Mouse (Mus musculus) midbrain, embryonic 16.5 days (tissue): Measurements from ENCODE around the gene Arl4d. TPM values are rescaled to one million over a fixed set of nuclear protein-coding genes. Genes with fewer than 3 reads are reported as not detected.

Source experiments
- ATAC-seq: fragments of 200-750 bp; cut with Nextera tagmentation; 2 replicates; pipeline ENCODE4 v1.8.0; 2017; ENCODE audit warnings: moderate TSS enrichment
- H3K27ac ChIP-seq: fragments of 300-500 bp; sonication (generic); 2 replicates; pipeline ENCODE4 v1.5.1; 2014; ENCODE audit warnings: mild to moderate bottlenecking, low read length, mixed read lengths
- H3K27me3 ChIP-seq: fragments of 300-500 bp; sonication (generic); 2 replicates; pipeline ENCODE4 v1.6.1; 2014; ENCODE audit warnings: low read depth, low read length, mixed read lengths; ENCODE audit not compliant: control insufficient read depth, insufficient read depth
- H3K36me3 ChIP-seq: fragments of 300-500 bp; sonication (generic); 2 replicates; pipeline ENCODE4 v1.6.1; 2014; ENCODE audit warnings: mild to moderate bottlenecking, low read length, moderate library complexity, mixed read lengths; ENCODE audit not compliant: control insufficient read depth, insufficient read depth
- H3K4me1 ChIP-seq: fragments of 300-500 bp; sonication (generic); 2 replicates; pipeline ENCODE4 v1.6.1; 2014; ENCODE audit warnings: mild to moderate bottlenecking, low read length, mixed read lengths; ENCODE audit not compliant: control insufficient read depth, insufficient read depth
- H3K4me2 ChIP-seq: fragments of 300-500 bp; sonication (generic); 2 replicates; pipeline ENCODE4 v1.6.1; 2014; ENCODE audit warnings: mild to moderate bottlenecking, low read length, mixed read lengths
- H3K4me3 ChIP-seq: fragments of 300-500 bp; sonication (generic); 2 replicates; pipeline ENCODE4 v1.5.1; 2014; ENCODE audit warnings: low read depth, mild to moderate bottlenecking, low read length, moderate library complexity, mixed read lengths
- H3K9ac ChIP-seq: fragments of 300-500 bp; sonication (generic); 2 replicates; pipeline ENCODE4 v1.6.1; 2014; ENCODE audit warnings: low read depth, low read length, mixed read lengths
- H3K9me3 ChIP-seq: fragments of 300-500 bp; sonication (generic); replicated peaks from 2 replicates; pipeline ENCODE4 v1.6.1; 2014; ENCODE audit warnings: mild to moderate bottlenecking, low read length, mixed read lengths; ENCODE audit not compliant: control insufficient read depth, poor library complexity, severe bottlenecking
- WGBS: fragments of 180-500 bp; shearing (Covaris S2); extraction: QIAGEN DNeasy Blood & Tissue Kit; methylation state at CpG from one replicate; pipeline ENCODE4 v1.1.7; 2014; 5-methylcytosine and 5-hydroxymethylcytosine counted together
- polyA plus RNA-seq: library from polyadenylated mRNA; unstranded; fragments of >200 nt; fragmentation: Nextera tagmentation; extraction: Ambion mirVana; gene quantifications from 2 replicates; pipeline ENCODE4 v1.2.1, GENCODE M21; 2015

Gene Arl4d
- polyA plus RNA-seq, 1 experiment from 2014 or later: 6.8 TPM

GRCm38 (mm10) chr11:101699991-101700390 is 34.6 kb downstream of the Arl4d start:
- Histone ChIP-seq H3K27ac (no peak overlapping the region), H3K4me2 (no peak overlapping the region), H3K9ac (no peak overlapping the region), H3K4me3 (no peak overlapping the region), H3K36me3 (no peaks in the 10 kb centered on the region), H3K27me3 (no peaks in the 10 kb centered on the region), H3K9me3 (no peaks in the 10 kb centered on the region), H3K4me1 (peaks cover 10% of the 10 kb centered on the region)
- ATAC-seq: no peak
- 65% methylated on average over 7 of the region's 7 CpGs for WGBS

DNA sequence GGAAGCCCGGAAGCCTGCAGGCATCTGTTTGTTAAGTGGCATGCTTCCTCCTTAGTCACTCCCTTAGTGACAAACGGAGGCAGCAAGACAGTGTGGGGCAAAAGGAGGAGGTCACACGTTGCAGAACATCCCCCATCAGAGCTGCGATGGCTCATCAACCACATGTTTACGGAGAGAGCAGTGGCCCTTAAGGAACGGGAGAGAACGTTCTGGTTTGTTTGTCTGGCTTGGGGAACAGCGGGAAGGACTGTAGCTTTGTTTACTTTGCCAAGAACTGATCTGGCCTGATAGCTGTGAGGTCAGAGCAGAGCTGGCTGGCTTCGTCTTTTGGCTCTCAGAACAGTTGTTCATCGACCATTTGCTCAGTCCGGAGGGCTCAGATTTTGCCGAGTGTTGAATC is 35.1 kb downstream of the Arl4d start:
- Histone ChIP-seq H3K9me3 (no peaks in the 10 kb centered on the region), H3K36me3 (no peaks in the 10 kb centered on the region), H3K9ac (no peak overlapping the region), H3K27ac (no peak overlapping the region), H3K4me1 (peaks cover 10% of the 10 kb centered on the region), H3K27me3 (no peaks in the 10 kb centered on the region), H3K4me2 (no peak overlapping the region), H3K4me3 (no peak overlapping the region)
- ATAC-seq: no peak
- WGBS: 63% methylated on average over 12 of the region's 12 CpGs

DNA sequence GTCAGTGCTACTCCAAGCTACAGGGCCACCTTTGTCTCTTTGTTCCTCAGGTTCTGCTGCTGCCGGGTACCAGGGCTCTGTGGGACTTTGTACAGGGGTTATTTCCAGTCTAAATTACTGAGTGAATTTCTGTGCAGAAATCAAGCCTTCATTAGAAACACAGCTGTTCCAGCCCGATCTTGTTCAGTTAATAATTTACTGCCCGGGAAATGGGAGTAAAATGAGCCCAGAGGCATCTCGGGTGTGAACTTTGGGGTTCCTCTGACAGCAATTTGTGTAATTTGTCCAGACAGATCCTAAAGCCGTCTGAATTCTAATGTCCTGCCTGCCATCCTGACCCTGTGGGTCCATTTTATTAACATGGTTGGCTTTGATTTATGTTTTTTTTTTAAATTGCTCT is 38.7 kb downstream of the Arl4d start:
- no peak overlapping the region for H3K4me2 ChIP-seq

GRCm38 (mm10) chr11:101706764-101707448 is 41.6 kb downstream of the Arl4d start:
- no peak overlapping the region for H3K9ac ChIP-seq
- no peak overlapping the region for H3K27ac ChIP-seq
- H3K36me3 ChIP-seq: no peaks in the 10 kb centered on the region
- 81% methylated on average over 10 of the region's 10 CpGs for WGBS
- no peaks in the 10 kb centered on the region for H3K27me3 ChIP-seq
- H3K4me2 ChIP-seq: no peak overlapping the region
- ATAC-seq: no peak
- no peaks in the 10 kb centered on the region for H3K4me1 ChIP-seq
- H3K4me3 ChIP-seq: no peak overlapping the region
- no peaks in the 10 kb centered on the region for H3K9me3 ChIP-seq

More for the DNA sequence above, 38.7 kb downstream of the Arl4d start:
- Histone ChIP-seq H3K27me3 (no peaks in the 10 kb centered on the region), H3K9ac (no peak overlapping the region), H3K36me3 (no peaks in the 10 kb centered on the region), H3K27ac (no peak overlapping the region), H3K4me1 (no peaks in the 10 kb centered on the region), H3K9me3 (no peaks in the 10 kb centered on the region), H3K4me3 (no peak overlapping the region)
- 56% methylated on average over 5 of the region's 5 CpGs for WGBS
- no peak for ATAC-seq

GRCm38 (mm10) chr11:101708482-101708881 is 43.1 kb downstream of the Arl4d start:
- WGBS: 74% methylated on average over 5 of the region's 5 CpGs
- Histone ChIP-seq H3K27me3 (no peaks in the 10 kb centered on the region), H3K27ac (no peak overlapping the region), H3K9me3 (no peaks in the 10 kb centered on the region), H3K36me3 (no peaks in the 10 kb centered on the region), H3K4me2 (no peak overlapping the region), H3K4me3 (no peak overlapping the region), H3K4me1 (no peaks in the 10 kb centered on the region), H3K9ac (no peak overlapping the region)
- ATAC-seq: no peak

- no peaks in the 10 kb centered on the region for H3K27me3 ChIP-seq
- no peaks in the 10 kb centered on the region for H3K36me3 ChIP-seq
- H3K4me1 ChIP-seq: no peaks in the 10 kb centered on the region
- no peak overlapping the region for H3K27ac ChIP-seq
- H3K9ac ChIP-seq: no peak overlapping the region
- H3K9me3 ChIP-seq: no peaks in the 10 kb centered on the region
- 88% methylated on average over 9 of the region's 9 CpGs for WGBS
- no peak overlapping the region for H3K4me3 ChIP-seq
- H3K4me2 ChIP-seq: no peak overlapping the region
- no peak for ATAC-seq
Observed at GRCm38 (mm10) chr11:101712811-101713210, 47.5 kb downstream of the Arl4d start.

DNA sequence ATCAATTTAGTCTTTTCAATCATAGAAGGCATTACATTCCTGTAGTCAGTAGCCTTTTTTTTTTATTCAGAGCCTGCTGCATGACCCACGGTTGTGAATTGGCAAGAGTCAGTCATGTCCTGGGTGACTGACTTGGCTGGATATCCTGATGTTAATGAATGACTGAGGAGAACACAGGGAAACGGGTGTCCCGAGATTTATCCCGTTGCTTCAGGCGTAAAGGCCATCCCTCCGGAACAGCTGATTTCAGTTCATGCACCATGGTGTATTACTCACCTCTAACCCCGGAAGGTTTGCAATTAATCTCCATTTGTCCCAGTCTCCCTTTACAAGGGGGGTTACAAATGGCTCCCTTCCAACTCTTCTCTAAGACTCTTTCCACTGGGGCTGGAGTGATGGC is 48.7 kb downstream of the Arl4d start:
- WGBS: 56% methylated on average over 7 of the region's 7 CpGs
- Histone ChIP-seq H3K4me3 (no peak overlapping the region), H3K9me3 (no peaks in the 10 kb centered on the region), H3K27ac (no peak overlapping the region), H3K4me1 (peaks cover 3% of the 10 kb centered on the region; the same call in 1 of the 2 replicates), H3K27me3 (no peaks in the 10 kb centered on the region), H3K4me2 (no peak overlapping the region), H3K36me3 (no peaks in the 10 kb centered on the region), H3K9ac (no peak overlapping the region)
- ATAC-seq: no peak

Other genes starting within 250 kb of the Arl4d start
- 96.2 and 98.2 TPM in 2 replicates for gene Aarsd1, start 247.9 kb upstream of the Arl4d start, polyA plus RNA-seq
- 7.0 and 7.9 TPM in 2 replicates for gene Gm27029, start 240.7 kb upstream of the Arl4d start, polyA plus RNA-seq
- gene Rundc1, start 240.5 kb upstream of the Arl4d start, polyA plus RNA-seq: 32.1 and 32.6 TPM in 2 replicates
- 3.0 and 3.1 TPM in 2 replicates for gene Ptges3l, start 240.2 kb upstream of the Arl4d start, polyA plus RNA-seq
- 185 and 220 TPM in 2 replicates for gene Rpl27, start 223.2 kb upstream of the Arl4d start, polyA plus RNA-seq
- gene Ifi35, start 217.1 kb upstream of the Arl4d start, polyA plus RNA-seq: 2.5 and 3.1 TPM in 2 replicates
- 67.7 and 76.5 TPM in 2 replicates for gene Rnd2, start 200.5 kb upstream of the Arl4d start, polyA plus RNA-seq
- 134 and 145 TPM in 2 replicates for gene Vat1, start 199.3 kb upstream of the Arl4d start, polyA plus RNA-seq
- gene Brca1, start 113.6 kb upstream of the Arl4d start, polyA plus RNA-seq: 1.9 TPM in 2 replicates
- 98.4 and 108 TPM in 2 replicates for gene Nbr1, start 113.4 kb upstream of the Arl4d start, polyA plus RNA-seq
- gene Tmem106a, start 83.3 kb upstream of the Arl4d start, polyA plus RNA-seq: 2.2 and 3.2 TPM in 2 replicates
- gene Gm11634, start 66.3 kb upstream of the Arl4d start, polyA plus RNA-seq: not detected in 2 replicates
- 10.6 and 10.7 TPM in 2 replicates for gene Rdm1, start 38.3 kb upstream of the Arl4d start, polyA plus RNA-seq
- gene Dhx8, start 67.4 kb downstream of the Arl4d start, polyA plus RNA-seq: 32.0 and 34.3 TPM in 2 replicates
- gene Etv4, start 119.8 kb downstream of the Arl4d start, polyA plus RNA-seq: 7.5 and 9.8 TPM in 2 replicates
- 0.80 and 0.89 TPM in 2 replicates for gene Meox1, start 228.8 kb downstream of the Arl4d start, polyA plus RNA-seq